Mouse (Mus musculus) liver (tissue): ENCODE measurements around the gene Igflr1.

Experiments used
- DNase-seq: peaks from one replicate; pipeline ENCODE4 v3.0.0-alpha.2; 2020; ENCODE audit warnings: mixed read lengths

Gene Igflr1

DNA sequence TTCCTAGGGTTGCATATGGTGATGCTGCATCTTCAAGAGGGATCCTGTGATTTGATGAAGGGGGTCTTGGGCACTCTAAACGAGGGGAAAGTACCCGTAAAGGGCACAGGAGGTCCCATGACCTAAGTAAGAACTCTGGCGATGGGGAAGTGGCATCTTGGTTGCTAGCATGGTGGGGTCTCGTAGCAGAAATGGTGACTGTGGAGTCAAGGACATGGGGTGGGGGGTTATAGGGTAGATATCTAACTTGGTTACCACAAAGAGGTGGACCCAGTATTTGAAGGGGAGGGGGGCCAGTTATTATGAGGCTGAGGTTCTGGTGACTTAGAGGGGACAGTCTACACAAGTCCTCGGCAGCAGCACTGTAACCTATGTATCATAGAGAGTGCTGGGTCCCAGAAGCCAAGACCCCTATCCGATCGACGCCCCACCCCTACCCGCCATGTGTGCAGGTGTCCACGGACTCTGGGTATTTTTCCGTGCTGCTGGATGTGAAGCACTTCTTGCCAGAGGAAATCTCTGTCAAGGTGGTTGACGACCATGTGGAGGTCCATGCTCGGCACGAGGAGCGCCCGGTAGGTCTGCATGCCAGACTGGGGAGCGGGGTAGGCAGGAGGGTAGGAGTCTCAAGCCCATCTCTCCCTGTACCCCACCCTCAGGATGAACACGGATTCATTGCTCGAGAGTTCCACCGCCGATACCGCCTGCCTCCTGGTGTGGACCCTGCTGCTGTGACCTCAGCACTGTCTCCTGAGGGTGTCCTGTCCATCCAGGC, 11.2 kb upstream of the Igflr1 start:
- no peak for DNase-seq

GRCm38 (mm10) chr7:30556894-30557536, 8.2 kb upstream of the Igflr1 start:
- no peak for DNase-seq

- no peak for DNase-seq
Observed at GRCm38 (mm10) chr7:30557901-30558514, 7.2 kb upstream of the Igflr1 start.

DNA sequence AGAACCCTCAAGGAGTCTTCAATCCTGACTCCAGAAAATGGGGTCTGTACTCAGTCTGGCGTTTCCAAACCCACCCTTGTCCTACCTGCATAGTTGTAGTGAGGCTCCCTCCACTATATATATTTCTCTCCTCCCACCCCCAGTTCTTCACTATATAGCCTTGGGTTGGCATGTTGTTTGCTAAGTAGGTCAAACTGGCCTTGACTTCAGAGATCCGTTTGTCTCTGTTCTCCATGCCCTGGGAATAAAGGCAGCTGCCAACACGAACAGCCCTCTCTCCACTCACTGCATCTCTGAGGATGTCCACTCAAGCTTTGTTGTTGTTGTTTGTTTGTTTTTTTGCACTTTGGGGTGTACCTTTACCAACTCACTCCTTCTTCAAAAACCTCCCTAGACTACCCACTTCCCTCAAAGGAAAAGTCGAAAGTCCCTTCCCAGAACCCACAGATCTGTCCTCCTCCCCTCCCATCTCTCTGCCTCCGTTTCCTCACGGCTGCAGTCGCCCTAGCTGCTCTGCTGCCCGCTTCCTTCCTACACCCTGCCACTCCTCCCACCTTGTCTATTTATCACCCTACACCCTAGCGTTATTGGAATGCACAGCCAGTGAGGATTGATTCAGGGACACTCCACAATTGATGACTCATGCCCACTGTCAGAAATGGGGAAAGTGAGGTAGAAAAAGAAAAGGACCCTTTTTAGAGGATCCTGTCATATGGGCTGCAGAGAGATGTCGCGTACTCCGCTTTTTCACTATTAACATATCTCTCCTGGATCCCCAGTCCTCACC, 6.4 kb upstream of the Igflr1 start:
- DNase-seq: peak; percentile 56

DNA sequence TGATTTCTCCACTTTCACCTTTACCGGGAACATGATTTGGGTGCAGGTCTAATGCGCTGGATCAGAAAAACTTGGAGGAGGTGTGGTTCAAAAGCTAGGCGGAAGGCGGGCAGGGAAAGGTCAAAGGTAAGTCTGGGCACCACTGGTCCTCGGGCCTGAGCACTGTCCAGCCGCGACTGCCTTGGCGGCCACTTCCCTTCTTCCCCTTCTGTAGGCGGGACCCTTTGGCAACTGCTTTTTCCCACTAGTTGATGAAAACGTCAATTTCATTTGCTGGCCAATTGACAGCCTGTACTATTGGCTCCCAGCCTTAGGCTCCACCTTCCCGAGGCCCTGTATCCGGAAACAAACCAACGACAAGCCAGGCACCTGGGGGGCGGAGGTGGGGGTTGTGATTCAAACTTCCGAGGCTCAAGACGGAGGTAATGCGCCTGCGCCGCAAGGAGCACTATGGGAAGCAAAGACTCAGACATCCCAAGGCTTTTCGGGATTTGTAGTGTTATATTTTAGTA, 5.7 kb upstream of the Igflr1 start, which contains the start of gene Lin37:
Gene Lin37, minus strand, starts transcription at position 396 of the 512 bp plus-strand sequence.
- DNase-seq: peak; percentile 95

- no peak for DNase-seq
Observed at GRCm38 (mm10) chr7:30560296-30560695, 4.9 kb upstream of the Igflr1 start.

- no peak for DNase-seq
Observed at GRCm38 (mm10) chr7:30562526-30563116, 2.6 kb upstream of the Igflr1 start.

GRCm38 (mm10) chr7:30563117-30563905, 1.9 kb upstream of the Igflr1 start, which contains the start of the genes U2af1l4, Gm49396 and Psenen:
U2af1l4 (plus strand) TSS chr7:30563301.
Gm49396 (plus strand) TSS chr7:30563344.
Psenen (minus strand) TSS chr7:30563627.
- DNase-seq: peak; percentile 97

- no peak for DNase-seq
Observed at GRCm38 (mm10) chr7:30563906-30564280, 1.3 kb upstream of the Igflr1 start.

DNA sequence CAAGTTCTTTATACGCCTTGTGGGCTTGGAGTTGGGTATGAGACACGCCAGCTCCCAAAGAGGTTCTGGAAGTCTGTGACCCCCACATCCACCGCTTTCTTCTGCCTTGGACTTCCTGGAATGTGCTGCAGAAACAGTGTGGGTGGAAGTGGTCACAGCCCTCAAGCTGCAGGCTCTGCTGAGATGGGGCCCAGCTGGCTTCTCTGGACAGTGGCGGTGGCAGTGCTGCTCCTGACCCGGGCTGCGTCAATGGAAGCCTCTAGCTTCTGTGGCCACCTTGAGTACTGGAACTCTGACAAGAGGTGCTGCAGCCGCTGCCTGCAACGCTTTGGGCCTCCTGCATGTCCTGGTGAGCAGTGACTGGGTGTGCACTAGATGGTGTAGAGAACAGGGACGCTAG, 806 bp downstream of the Igflr1 start:
- no peak for DNase-seq

DNA sequence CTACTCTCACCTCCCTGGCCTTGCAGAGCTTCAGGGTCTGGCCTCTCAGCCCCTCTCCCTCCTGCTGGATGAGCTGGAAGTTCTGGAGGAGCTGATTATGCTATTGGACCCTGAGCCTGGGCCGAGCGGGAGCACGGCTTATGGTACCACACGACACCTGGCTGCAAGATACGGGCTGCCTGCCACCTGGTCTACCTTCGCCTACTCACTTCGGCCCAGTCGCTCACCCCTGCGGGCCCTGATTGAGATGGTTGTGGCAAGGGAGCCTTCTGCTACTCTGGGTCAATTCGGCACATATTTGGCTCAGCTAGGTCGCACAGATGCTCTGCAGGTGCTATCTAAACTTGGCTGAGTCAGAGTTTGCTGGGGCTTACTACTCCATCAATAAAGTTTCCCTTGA, 2.3 kb downstream of the Igflr1 start:
- no peak for DNase-seq

- no peak for DNase-seq
Observed at GRCm38 (mm10) chr7:30572389-30572788, 7.2 kb downstream of the Igflr1 start.

DNA sequence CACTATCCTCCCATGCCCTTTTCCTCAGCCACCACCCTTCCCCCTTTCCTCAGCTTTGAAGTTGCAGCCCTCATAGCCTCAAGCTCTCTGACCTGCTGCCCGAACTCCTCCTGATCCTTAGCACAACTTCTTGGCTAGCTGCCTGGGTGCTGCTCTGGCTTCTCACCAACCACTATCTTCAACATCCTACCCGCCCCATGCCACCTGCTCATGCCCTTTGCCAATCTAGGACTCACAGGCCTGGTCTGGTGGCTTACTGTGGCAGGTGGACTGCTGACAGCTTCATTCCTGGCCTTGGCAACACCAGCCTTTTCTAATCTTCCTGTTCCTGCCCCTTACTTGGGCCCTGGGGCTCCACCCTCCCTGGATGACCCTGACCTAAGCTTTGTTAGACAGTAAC, 7.7 kb downstream of the Igflr1 start:
- DNase-seq: no peak

DNA sequence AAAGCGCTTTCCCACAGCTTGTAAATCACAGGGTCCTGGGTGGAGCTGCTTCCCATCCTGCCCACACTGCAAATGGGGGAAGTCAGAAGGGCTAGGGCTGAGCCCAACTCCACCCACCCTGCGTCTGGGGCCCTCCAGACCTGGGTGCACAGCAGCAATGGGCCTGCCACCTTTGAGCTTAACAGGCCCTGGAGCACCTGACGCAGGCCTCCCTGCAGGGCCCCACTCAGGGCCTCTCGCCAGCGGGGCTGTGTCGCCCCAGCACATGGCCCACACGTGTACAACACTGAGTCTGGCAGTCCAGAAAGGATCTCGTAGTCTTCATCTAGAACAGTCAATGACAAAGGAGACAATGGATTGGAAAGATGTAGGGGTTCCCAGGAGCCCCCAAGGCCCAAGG, 14.7 kb downstream of the Igflr1 start:
- no peak for DNase-seq

DNA sequence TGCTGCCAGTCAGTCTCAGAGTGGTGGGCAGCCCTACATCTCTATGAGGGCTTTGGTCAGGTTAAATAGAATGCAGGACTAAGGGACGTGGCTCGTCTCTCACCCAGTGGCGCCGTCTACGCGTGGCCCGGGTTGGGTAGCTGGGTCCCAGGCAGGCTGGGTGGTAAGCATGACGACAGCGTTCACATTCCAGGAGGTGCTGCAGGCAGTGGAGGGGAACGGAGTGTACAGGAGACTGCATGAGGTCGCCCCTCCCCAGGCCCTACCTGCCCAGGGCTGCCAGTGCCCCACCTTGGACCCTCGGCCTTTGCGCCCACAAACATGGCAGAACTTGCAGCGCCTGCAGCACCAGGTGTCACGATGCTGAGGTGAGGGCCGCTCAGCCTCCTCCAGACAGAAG, 16.3 kb downstream of the Igflr1 start:
- DNase-seq: no peak

DNA sequence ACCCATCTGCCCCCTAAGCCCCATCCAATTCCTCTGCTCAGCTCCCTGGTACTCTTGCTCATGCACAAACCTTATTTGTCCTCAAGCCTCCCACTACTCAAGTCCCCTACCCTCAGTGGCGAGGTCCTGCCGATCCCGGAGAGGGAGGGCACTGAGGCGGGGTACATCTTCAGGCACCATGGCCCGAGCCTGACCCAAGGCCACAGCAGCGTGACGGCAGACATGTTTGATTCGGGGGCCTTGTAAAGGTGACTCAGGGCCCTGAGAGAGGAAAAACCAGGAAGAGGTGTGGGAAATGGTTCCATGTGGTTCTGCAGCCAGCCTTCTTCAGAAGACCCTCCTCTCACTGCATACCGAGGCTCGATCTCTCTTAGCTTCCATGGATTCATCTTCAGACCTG, 19.1 kb downstream of the Igflr1 start:
- no peak for DNase-seq

- no peak for DNase-seq
Observed at GRCm38 (mm10) chr7:30585170-30585569, 19.9 kb downstream of the Igflr1 start.

GRCm38 (mm10) chr7:30586455-30587020, 21.3 kb downstream of the Igflr1 start:
- no peak for DNase-seq

DNA sequence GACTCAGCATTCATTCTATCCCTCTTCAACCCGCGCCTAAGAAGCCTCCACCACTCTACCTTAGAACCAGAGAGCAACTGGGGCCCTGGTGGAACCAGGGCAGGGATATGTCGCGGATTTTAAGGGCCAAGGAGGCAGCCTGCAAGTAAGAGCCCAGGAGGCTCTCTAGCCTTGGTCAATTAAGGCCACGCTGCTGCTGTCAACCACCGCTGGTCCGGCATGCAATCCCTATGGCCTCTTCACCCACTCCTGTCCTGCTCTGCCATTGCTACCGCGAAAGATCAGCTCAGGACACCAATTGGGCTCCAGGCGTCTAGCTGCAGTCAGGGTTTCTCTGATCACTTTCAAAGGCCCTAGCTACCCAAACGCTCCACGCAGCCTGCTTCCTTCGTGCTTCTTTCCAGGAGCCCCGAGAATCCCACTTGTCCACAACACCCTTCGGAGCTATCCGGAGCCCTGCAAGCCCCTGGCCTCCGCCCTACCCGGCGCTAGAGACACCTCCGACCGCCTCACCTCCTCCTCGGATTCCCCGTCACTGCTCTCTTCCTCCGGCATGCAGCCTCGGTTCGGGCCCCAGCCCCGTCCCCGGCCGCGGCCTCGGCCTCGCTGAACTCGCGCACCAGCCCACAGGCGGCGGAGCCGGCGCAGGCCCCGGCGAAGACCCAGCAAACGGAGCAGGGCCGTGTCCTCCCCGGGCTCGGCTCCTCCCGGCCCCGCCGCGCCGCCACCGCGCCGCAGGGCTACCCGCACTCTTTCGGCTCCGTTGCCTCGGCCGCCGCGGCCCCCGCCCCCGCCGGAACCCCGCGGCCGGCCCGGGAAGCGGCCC, 22.8 kb downstream of the Igflr1 start:
- peak; percentile 59 for DNase-seq
